Mouse (Mus musculus) spleen, postnatal 36 days (tissue): ENCODE results near the gene Cpne6.
A peak's percentile ranks its signal among the peaks of the same experiment; 100 is the strongest.

Source experiments
- DNase-seq, 2 experiments: peaks; one replicate each; pipeline ENCODE4 v3.0.0; 2022; ENCODE audit warnings: low spot score in 2 of 2, mixed read lengths in 1 of 2

The Cpne6 gene

GRCm38 (mm10) chr14:55554635-55555034 is 44.4 kb downstream of the Cpne6 start:
- no peak for DNase-seq

GRCm38 (mm10) chr14:55555788-55556187 is 45.5 kb downstream of the Cpne6 start:
- DNase-seq, result no peak

GRCm38 (mm10) chr14:55557003-55557402 is 46.8 kb downstream of the Cpne6 start:
- DNase-seq, result peak; percentile 85 to 90

DNA sequence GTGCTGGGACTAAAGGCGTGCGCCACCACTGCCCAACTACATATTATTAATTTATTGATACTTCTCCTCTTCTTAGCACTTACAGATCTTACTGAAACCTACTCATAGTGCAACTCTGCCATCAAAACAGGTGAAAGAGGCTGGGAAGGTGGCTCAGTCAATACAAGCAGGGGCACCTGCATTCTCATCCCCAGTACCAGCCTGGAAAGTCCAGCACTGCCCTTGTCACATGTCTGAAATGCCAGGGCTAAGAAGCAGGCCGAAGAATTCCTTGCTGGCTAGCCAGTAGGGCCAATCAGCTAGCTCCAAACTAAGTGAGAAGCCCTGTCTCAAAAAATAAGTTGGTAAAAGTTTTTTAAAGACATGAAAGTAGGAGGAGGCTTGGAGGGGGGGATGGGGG is 47.3 kb downstream of the Cpne6 start:
- DNase-seq, result no peak

DNA sequence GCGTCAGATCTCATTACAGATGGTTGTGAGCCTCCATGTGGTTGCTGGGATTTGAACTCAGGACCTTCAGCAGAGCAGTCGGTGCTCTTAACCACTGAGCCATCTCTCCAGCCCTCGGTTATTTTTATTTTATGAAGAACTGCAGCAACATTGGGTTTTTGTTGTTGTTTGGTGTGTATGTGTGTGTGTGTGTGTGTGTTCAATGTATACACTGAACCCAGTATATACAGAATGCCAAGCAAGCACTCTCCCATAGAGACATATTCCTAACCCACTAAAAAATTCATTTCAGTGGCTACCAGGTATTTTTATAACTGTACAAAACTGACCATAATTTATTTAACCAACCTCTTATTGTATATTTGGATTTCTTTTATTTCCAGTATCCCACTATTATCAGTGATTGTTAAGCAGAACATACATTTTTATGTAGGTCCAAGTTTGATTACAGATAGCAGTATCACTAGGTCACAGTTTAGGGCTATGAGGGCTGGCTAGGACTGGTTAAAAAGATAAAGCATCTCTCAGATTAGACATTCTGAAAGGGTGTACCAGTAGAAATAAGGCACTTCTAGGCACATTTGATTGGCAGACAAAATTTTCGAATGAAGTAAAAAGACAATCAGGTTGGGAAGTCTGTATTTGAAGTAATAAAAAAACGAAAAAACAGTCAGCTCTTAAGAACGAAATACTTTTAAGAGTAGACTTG is 48.6 kb downstream of the Cpne6 start:
- no peak for DNase-seq

GRCm38 (mm10) chr14:55559799-55560201 is 49.6 kb downstream of the Cpne6 start, which contains the start of gene Dcaf11:
Gene Dcaf11, plus strand, starts transcription at chr14:55560006.
- DNase-seq, result peak; percentile 89 to 93

DNA sequence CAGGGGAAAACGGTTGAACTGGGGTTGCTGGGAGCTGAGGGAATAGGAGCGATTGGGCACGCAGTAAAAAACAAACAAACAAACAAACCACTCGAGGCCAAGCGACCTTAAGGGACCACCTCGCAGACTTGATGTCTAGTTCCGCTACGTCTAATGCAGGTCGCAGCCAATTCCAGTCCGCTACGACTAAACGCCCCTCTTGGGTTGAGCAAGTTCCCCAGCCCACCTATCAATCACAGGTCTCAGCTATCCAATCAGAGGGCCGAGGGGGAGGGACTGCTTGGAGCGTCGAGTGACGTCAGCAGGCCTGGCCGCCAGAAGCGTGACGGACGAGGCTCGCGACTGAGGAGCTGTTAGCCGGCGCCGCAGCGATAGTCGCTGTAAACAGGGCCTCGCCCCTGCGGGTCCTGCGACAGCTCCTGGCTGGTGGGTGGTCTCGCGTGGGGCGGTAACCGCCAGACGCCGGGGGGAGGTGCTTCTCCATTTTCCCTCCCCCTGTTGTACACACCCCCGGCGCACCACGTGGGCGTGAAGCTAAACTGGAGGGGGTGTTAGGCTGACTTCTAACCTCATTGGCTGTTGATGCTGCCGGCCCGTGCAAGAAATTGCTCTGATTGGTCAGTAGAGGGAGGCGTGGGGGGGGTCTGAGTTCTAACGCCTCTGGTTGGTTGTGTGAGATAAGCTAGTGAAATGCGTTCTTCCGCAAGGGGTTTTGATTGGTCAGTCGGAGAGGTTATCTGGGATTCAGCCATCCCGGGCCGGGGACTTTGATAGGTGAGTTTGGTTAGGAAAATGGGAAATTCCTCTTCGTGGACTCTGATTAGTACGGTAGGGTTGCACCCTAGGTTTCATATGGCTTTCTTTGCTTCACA is 50.2 kb downstream of the Cpne6 start, which contains the start of gene A730061H03Rik:
Gene A730061H03Rik (minus strand): TSS at position 205 of the 872 bp plus-strand sequence.
- peak; percentile 98 to 99 for DNase-seq

GRCm38 (mm10) chr14:55561860-55562259 is 51.6 kb downstream of the Cpne6 start:
- no peak for DNase-seq

DNA sequence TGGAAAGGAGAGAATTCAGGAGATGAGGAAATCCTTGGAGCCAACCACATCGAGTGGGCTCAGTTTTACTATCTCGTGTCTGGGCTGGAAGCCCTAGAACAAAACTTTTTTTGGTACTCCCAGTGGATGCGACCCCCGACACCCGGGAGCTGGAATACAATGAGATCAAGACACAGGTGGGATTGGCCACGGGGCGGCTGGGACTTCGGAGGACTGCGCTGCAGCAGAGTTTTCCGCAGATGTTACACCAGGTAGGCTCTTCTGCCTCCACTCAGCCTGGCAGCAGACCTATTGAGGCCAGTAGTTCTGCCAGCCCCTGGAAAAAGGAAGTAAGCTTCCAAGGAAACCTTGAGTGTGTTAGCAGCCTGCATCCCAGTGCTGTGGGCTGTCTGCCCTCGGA is 53.0 kb downstream of the Cpne6 start:
- no peak for DNase-seq

DNA sequence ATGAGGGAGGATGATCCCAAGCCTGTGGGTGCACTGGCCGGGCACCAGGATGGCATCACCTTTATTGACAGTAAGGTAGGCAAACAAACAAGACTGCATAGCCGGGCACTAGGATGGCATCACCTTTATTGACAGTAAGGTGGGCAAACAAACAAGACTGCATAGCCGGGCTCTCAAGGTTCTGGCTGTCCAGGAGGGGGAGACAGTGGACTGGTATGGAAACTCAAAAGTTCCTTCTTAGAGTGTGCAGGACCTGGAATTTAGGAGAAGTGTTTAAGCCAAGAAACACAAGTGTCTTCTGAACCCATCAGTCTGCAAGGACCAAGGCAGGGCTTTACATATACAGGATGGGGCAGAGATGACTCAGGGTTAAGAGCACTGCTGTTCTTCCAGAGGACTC is 55.5 kb downstream of the Cpne6 start:
- DNase-seq, result no peak
